Mouse (Mus musculus) ES-E14 (cell line): Measurements from ENCODE around the gene Gsta2. TPM values are rescaled to one million over a fixed set of nuclear protein-coding genes. Genes with fewer than 3 reads are reported as not detected.

Source experiments
- DNase-seq: peaks from one replicate; pipeline ENCODE4 v3.0.0-alpha.2; 2013; ENCODE audit warnings: low read depth, low spot score
- H3K27ac ChIP-seq: 2 replicates; pipeline ENCODE4 v1.5.1; 2012; ENCODE audit warnings: low read depth, mild to moderate bottlenecking, low read length, moderate library complexity, mixed read lengths; ENCODE audit not compliant: poor library complexity, insufficient read depth, severe bottlenecking
- H3K36me3 ChIP-seq: 2 replicates; pipeline ENCODE4 v1.6.1; 2012; ENCODE audit warnings: mild to moderate bottlenecking, low read length, moderate library complexity, mixed read lengths; ENCODE audit not compliant: control insufficient read depth, poor library complexity, insufficient read depth, severe bottlenecking
- H3K4me1 ChIP-seq, 2 experiments: fragments of 150-350 bp in 1 of 2; sonication (generic) in 1 of 2; 2 replicates each; pipeline ENCODE4 v1.6.1; 2012; ENCODE audit warnings: low read length in 2 of 2, mild to moderate bottlenecking in 1 of 2, mixed read lengths in 1 of 2; ENCODE audit not compliant: control insufficient read depth in 2 of 2, insufficient read depth in 2 of 2, poor library complexity in 1 of 2
- H3K4me3 ChIP-seq, 2 experiments: fragments of 150-350 bp in 1 of 2; sonication (generic) in 1 of 2; 2 replicates each; pipeline ENCODE4 v1.5.1; 2012; ENCODE audit warnings: low read length in 2 of 2, low read depth in 1 of 2, mild to moderate bottlenecking in 1 of 2, mixed read lengths in 1 of 2; ENCODE audit not compliant: insufficient read depth in 1 of 2, poor library complexity in 1 of 2, severe bottlenecking in 1 of 2
- H3K9ac ChIP-seq: 2 replicates; pipeline ENCODE4 v1.6.1; 2012; ENCODE audit warnings: low read depth, mild to moderate bottlenecking, low read length, mixed read lengths; ENCODE audit not compliant: poor library complexity, insufficient read depth, severe bottlenecking
- H3K9me3 ChIP-seq: fragments of 150-350 bp; sonication (generic); 2 replicates; pipeline ENCODE4 v1.6.1; 2012; ENCODE audit warnings: low read depth, mild to moderate bottlenecking, low read length; ENCODE audit not compliant: control insufficient read depth, insufficient read depth
- CHD2 ChIP-seq: IDR thresholded peaks from 2 replicates; pipeline ENCODE4 v1.6.1; 2014; ENCODE audit warnings: mild to moderate bottlenecking, low read depth, low read length, inconsistent platforms
- HCFC1 ChIP-seq: IDR thresholded peaks from 2 replicates; pipeline ENCODE4 v1.6.1; 2012; ENCODE audit warnings: low read length, inconsistent platforms, borderline replicate concordance; ENCODE audit not compliant: insufficient read depth
- MAFK ChIP-seq: IDR thresholded peaks from 2 replicates; pipeline ENCODE4 v1.6.1; 2014; ENCODE audit warnings: mild to moderate bottlenecking, low read depth, low read length, inconsistent platforms; ENCODE audit not compliant: insufficient read depth
- ZC3H11A ChIP-seq: IDR thresholded peaks from 2 replicates; pipeline ENCODE4 v1.6.1; 2012; ENCODE audit warnings: low read depth, mild to moderate bottlenecking, inconsistent platforms, low read length, borderline replicate concordance
- ZNF384 ChIP-seq: IDR thresholded peaks from 2 replicates; pipeline ENCODE4 v1.6.1; 2012; ENCODE audit warnings: low read depth, low read length, inconsistent platforms
- in situ Hi-C, 2 experiments: fragments of 600-800 bp; cut with MboI; formaldehyde crosslinking; loops; one replicate each; pipeline ENCODE4 v1.15.1; 2025; ENCODE audit warnings: low sequenced_read_pairs in 2 of 2, inconsistent platforms in 1 of 2; ENCODE audit not compliant: unreplicated experiment in 2 of 2
- total RNA-seq: library from RNA; depleted of rRNA; stranded (reverse); fragments of 300-350 nt; gene quantifications from 2 replicates; pipeline ENCODE4 v1.2.3, GENCODE M21; 2012

The Gsta2 gene
- total RNA-seq, 1 experiment, result not detected

GRCm38 (mm10) chr9:78365850-78366544 lies 10.4 kb upstream of the Gsta2 start:
- Histone ChIP-seq H3K36me3 (no peaks in the 10 kb centered on the region; the same call in 1 of the 2 replicates), H3K9me3 (no peaks in the 10 kb centered on the region), H3K9ac (peak overlapping the region; percentile 78), H3K4me1 (peaks cover 7 to 12% of the 10 kb centered on the region in 2 experiments), H3K27ac (peak overlapping the region; percentile 96), H3K4me3 (peak overlapping the region; percentile 21 to 54)
- in situ Hi-C loops, result no loop called here
- DNase-seq, result no peak
- TF ChIP-seq ZNF384 (peak; percentile 85), HCFC1 (no peak), MAFK (no peak), ZC3H11A (no peak), CHD2 (no peak)

- no peaks in the 10 kb centered on the region; the same call in 1 of the 2 replicates for H3K36me3 ChIP-seq
- peak; percentile 82 for DNase-seq
- peak; percentile 86 for TF ChIP-seq ZNF384
- no peak for TF ChIP-seq MAFK
- TF ChIP-seq CHD2, result peak; percentile 51; the same call in 1 of the 2 replicates
- peaks cover 8 to 11% of the 10 kb centered on the region in 2 experiments for H3K4me1 ChIP-seq
- peak overlapping the region; percentile 96; the same call in 1 of the 2 replicates for H3K27ac ChIP-seq
- peak overlapping the region; percentile 9 to 28; a peak in 2 of 4 replicates for H3K4me3 ChIP-seq
- H3K9ac ChIP-seq, result no peak overlapping the region; the same call in 1 of the 2 replicates
- in situ Hi-C loops, result no loop called here
- H3K9me3 ChIP-seq, result no peaks in the 10 kb centered on the region
These were observed 9.1 kb upstream of the Gsta2 start for GRCm38 (mm10) chr9:78364701-78365100.

GRCm38 (mm10) chr9:78363374-78363773 lies 7.8 kb upstream of the Gsta2 start:
- no peak for DNase-seq
- no peak overlapping the region for H3K4me3 ChIP-seq
- H3K9me3 ChIP-seq, result no peaks in the 10 kb centered on the region
- in situ Hi-C loops, result no loop called here
- TF ChIP-seq HCFC1, result no peak
- TF ChIP-seq CHD2, result no peak
- TF ChIP-seq ZC3H11A, result no peak
- TF ChIP-seq ZNF384, result no peak
- TF ChIP-seq MAFK, result no peak
- H3K36me3 ChIP-seq, result no peaks in the 10 kb centered on the region; the same call in 1 of the 2 replicates
- H3K9ac ChIP-seq, result peak overlapping the region; percentile 60; the same call in 1 of the 2 replicates
- H3K27ac ChIP-seq, result peak overlapping the region; percentile 96; the same call in 1 of the 2 replicates
- peaks cover 11 to 15% of the 10 kb centered on the region in 2 experiments for H3K4me1 ChIP-seq

GRCm38 (mm10) chr9:78360484-78360872 lies 4.9 kb upstream of the Gsta2 start:
- peak overlapping the region; percentile 89 for H3K27ac ChIP-seq
- H3K9me3 ChIP-seq, result no peaks in the 10 kb centered on the region
- H3K4me1 ChIP-seq, result peaks cover 11 to 16% of the 10 kb centered on the region in 2 experiments
- no peaks in the 10 kb centered on the region for H3K36me3 ChIP-seq
- DNase-seq, result no peak
- no peak for TF ChIP-seq CHD2
- TF ChIP-seq MAFK, result no peak
- no peak for TF ChIP-seq HCFC1
- TF ChIP-seq ZC3H11A, result no peak
- no peak for TF ChIP-seq ZNF384
- no peak overlapping the region for H3K9ac ChIP-seq
- in situ Hi-C loops, result no loop called here
- no peak overlapping the region; a peak in 1 of 4 replicates for H3K4me3 ChIP-seq
